Mouse (Mus musculus): Measurements from ENCODE around the gene Dctpp1. TPM values are rescaled to one million over a fixed set of nuclear protein-coding genes. Genes with fewer than 3 reads are reported as not detected.

The Dctpp1 gene
- polyA plus RNA-seq, 1 experiment from 2014 or later: 363 TPM

GRCm38 (mm10) chr7:127210266-127210665 lies 50.2 kb downstream of the Dctpp1 start:
- WGBS: 93% methylated on average over 4 of the region's 4 CpGs
- Histone ChIP-seq H3K4me1 (peaks cover 52% of the 10 kb centered on the region), H3K36me3 (replicated peaks) (peaks cover 6% of the 10 kb centered on the region), H3K27ac (replicated peaks) (no peak overlapping the region), H3K27me3 (replicated peaks; ENCODE audit: low read depth, poor library complexity, severe bottlenecking) (peaks cover 26% of the 10 kb centered on the region), H3K9me3 (no peaks in the 10 kb centered on the region), H3K4me3 (no peak overlapping the region)
- DNase-seq (ENCODE audit: low spot score): no peak

GRCm38 (mm10) chr7:127209851-127210250 lies 50.7 kb downstream of the Dctpp1 start:
- Histone ChIP-seq H3K4me3 (peak overlapping the region; percentile 74), H3K9me3 (no peaks in the 10 kb centered on the region), H3K4me1 (peaks cover 51% of the 10 kb centered on the region), H3K27me3 (replicated peaks; ENCODE audit: low read depth, poor library complexity, severe bottlenecking) (peaks cover 22% of the 10 kb centered on the region), H3K27ac (replicated peaks) (peak overlapping the region; percentile 48; the same call in 1 of the 2 replicates), H3K36me3 (replicated peaks) (peaks cover 11% of the 10 kb centered on the region)
- WGBS: 79% methylated on average over 5 of the region's 5 CpGs
- no peak for DNase-seq (ENCODE audit: low spot score)

- under 1% methylated on average over 44 of the region's 44 CpGs for WGBS
- no peaks in the 10 kb centered on the region for H3K9me3 ChIP-seq
These were observed 51.7 kb downstream of the Dctpp1 start, which contains the start of gene Mylpf for GRCm38 (mm10) chr7:127208553-127209438. TSS of gene Mylpf (plus strand) at chr7:127208890.

DNA sequence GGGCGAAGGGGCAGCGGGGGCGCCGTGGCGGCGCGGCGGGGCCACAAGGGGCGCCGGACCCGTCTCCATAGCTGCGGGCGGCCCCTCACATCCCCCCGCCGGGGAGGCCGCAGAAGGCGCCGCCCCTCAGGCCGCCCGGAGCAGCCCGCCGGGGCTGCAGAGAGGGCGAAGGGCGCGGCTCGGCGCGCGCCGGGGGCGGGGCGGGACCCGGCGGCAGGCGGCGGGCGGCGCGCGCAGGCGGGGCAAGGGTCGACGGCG lies 52.3 kb downstream of the Dctpp1 start, which contains the start of gene Tbc1d10b:
TSS of gene Tbc1d10b (minus strand) at position 174 of the 258 bp plus-strand sequence.
- peak within 1 kb of the TSS; percentile 94 for H3K27ac ChIP-seq (replicated peaks)
- peaks cover 40% of the 10 kb centered on the region for H3K4me1 ChIP-seq
- under 1% methylated on average over 44 of the region's 44 CpGs for WGBS

More at GRCm38 (mm10) chr7:127208553-127209438, 51.7 kb downstream of the Dctpp1 start, which contains the start of gene Mylpf:
- H3K4me3 ChIP-seq: peak within 1 kb of the TSS; percentile 74
- DNase-seq (ENCODE audit: low spot score): peak; percentile 97
- peaks cover 41% of the 10 kb centered on the region for H3K4me1 ChIP-seq
- H3K27me3 ChIP-seq (replicated peaks; ENCODE audit: low read depth, poor library complexity, severe bottlenecking): peaks cover 11% of the 10 kb centered on the region
- peak within 1 kb of the TSS; percentile 94 for H3K27ac ChIP-seq (replicated peaks)
- H3K36me3 ChIP-seq (replicated peaks): peaks cover 18% of the 10 kb centered on the region

DNA sequence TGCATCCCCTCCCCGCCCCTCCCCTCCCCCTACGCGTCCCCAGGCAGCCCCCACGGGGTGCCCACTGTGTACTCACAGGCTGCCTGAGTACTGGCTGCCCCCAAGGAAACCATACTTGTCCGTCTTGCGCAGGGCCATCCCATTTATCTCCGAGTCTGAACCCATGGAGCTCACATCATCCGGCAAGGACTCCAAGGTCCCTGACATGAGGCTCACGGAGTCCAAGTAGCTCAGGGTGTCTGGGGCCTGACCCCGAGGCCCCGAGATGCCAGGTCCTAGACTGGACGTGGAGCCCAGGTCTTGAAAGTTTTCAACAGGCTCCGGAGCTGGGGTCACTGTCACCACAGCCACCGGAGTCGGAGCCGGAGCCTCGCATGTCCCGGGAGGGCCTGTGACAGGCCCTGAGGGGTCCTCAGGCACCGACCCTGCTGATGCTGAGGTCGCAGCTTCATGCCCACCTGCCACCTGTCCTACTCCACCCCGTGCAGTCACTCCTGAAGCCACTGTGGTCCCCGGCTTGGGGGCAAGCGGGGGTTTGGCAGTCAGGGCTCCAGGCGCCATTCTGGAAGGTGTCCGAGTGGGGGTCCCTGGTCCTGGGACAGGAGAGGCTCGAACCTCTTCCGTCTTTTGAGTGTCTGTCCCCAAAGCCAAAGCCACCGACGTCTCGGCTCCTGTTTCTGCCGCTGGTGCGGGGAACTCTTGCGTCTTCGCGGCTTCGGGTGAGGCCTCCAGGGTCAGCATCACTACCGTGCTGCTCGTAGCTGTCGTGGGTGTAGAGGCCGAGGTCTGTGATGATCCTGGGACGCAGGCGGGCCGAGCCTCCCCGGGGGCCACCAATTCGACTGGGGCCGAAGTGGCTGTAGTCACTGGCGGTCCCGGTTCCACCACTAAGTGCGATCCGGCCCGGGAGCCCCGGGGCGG lies 52.9 kb downstream of the Dctpp1 start:
- peak overlapping the region; percentile 94 for H3K27ac ChIP-seq (replicated peaks)
- peak overlapping the region; percentile 74 for H3K4me3 ChIP-seq
- WGBS: under 1% methylated on average over 53 of the region's 53 CpGs
- peaks cover 40% of the 10 kb centered on the region for H3K4me1 ChIP-seq
- no peaks in the 10 kb centered on the region for H3K9me3 ChIP-seq
- H3K36me3 ChIP-seq (replicated peaks): peaks cover 30% of the 10 kb centered on the region
- peak; percentile 39 for DNase-seq (ENCODE audit: low spot score)
- H3K27me3 ChIP-seq (replicated peaks; ENCODE audit: low read depth, poor library complexity, severe bottlenecking): no peaks in the 10 kb centered on the region; the same call in 1 of the 2 replicates

More for the DNA sequence above, 52.3 kb downstream of the Dctpp1 start, which contains the start of gene Tbc1d10b:
- Histone ChIP-seq H3K27me3 (replicated peaks; ENCODE audit: low read depth, poor library complexity, severe bottlenecking) (peaks cover 6% of the 10 kb centered on the region), H3K4me3 (peak within 1 kb of the TSS; percentile 74), H3K36me3 (replicated peaks) (peaks cover 24% of the 10 kb centered on the region), H3K9me3 (no peaks in the 10 kb centered on the region)
- DNase-seq (ENCODE audit: low spot score): no peak

Other genes with a start within 250 kb of the Dctpp1 start
- gene Mvp, start 246.1 kb downstream of the Dctpp1 start, polyA plus RNA-seq (2016; fragmentation: Nextera tagmentation; extraction: Ambion mirVana): 4.1 TPM in 2 replicates
- gene Pagr1b, start 244.2 kb downstream of the Dctpp1 start, polyA plus RNA-seq (2016; fragmentation: Nextera tagmentation; extraction: Ambion mirVana): 0.78 TPM in 1 of 2 replicates, not detected in the other
- gene Pagr1a, start 243.4 kb downstream of the Dctpp1 start, polyA plus RNA-seq (2016; fragmentation: Nextera tagmentation; extraction: Ambion mirVana): 41.1 and 107 TPM in 2 replicates
- gene Gm42742, start 239.6 kb downstream of the Dctpp1 start, polyA plus RNA-seq (2016; fragmentation: Nextera tagmentation; extraction: Ambion mirVana): 37.7 and 92.9 TPM in 2 replicates
- gene Prrt2, start 239.5 kb downstream of the Dctpp1 start, polyA plus RNA-seq (2016; fragmentation: Nextera tagmentation; extraction: Ambion mirVana): 2.7 and 3.4 TPM in 2 replicates
- 63.6 and 68.8 TPM in 2 replicates for gene Maz, start 233.7 kb downstream of the Dctpp1 start, polyA plus RNA-seq (2016; fragmentation: Nextera tagmentation; extraction: Ambion mirVana)
- 200 and 207 TPM in 2 replicates for gene Kif22, start 218.2 kb downstream of the Dctpp1 start, polyA plus RNA-seq (2016; fragmentation: Nextera tagmentation; extraction: Ambion mirVana)
- gene Zg16, start 173.4 kb downstream of the Dctpp1 start, polyA plus RNA-seq (2016; fragmentation: Nextera tagmentation; extraction: Ambion mirVana): not detected in 2 replicates
- gene AI467606, start 169.3 kb downstream of the Dctpp1 start, polyA plus RNA-seq (2016; fragmentation: Nextera tagmentation; extraction: Ambion mirVana): 0.54 and 1.4 TPM in 2 replicates
- 3.7 and 4.1 TPM in 2 replicates for gene Qprt, start 138.5 kb downstream of the Dctpp1 start, polyA plus RNA-seq (2016; fragmentation: Nextera tagmentation; extraction: Ambion mirVana)
- 0.04 and 0.09 TPM in 2 replicates for gene Spn, start 122.9 kb downstream of the Dctpp1 start, polyA plus RNA-seq (2016; fragmentation: Nextera tagmentation; extraction: Ambion mirVana)
- 89.9 and 93.4 TPM in 2 replicates for gene Cd2bp2, start 64.7 kb downstream of the Dctpp1 start, polyA plus RNA-seq (2016; fragmentation: Nextera tagmentation; extraction: Ambion mirVana)
- 31.3 and 34.4 TPM in 2 replicates for gene Tbc1d10b, start 52.2 kb downstream of the Dctpp1 start, polyA plus RNA-seq (2016; fragmentation: Nextera tagmentation; extraction: Ambion mirVana)
- 9.3 and 10.7 TPM in 2 replicates for gene Mylpf, start 51.8 kb downstream of the Dctpp1 start, polyA plus RNA-seq (2016; fragmentation: Nextera tagmentation; extraction: Ambion mirVana)
- gene Zfp553, start 27.6 kb downstream of the Dctpp1 start, polyA plus RNA-seq (2016; fragmentation: Nextera tagmentation; extraction: Ambion mirVana): 73.5 and 75.8 TPM in 2 replicates
- gene Sept1, start 27.6 kb downstream of the Dctpp1 start, polyA plus RNA-seq (2016; fragmentation: Nextera tagmentation; extraction: Ambion mirVana): 27.3 and 30.0 TPM in 2 replicates
- gene Zfp771, start 16.4 kb downstream of the Dctpp1 start, polyA plus RNA-seq (2016; fragmentation: Nextera tagmentation; extraction: Ambion mirVana): 65.1 and 69.1 TPM in 2 replicates
- 82.5 and 86.4 TPM in 2 replicates for gene Sephs2, start 13.3 kb upstream of the Dctpp1 start, polyA plus RNA-seq (2016; fragmentation: Nextera tagmentation; extraction: Ambion mirVana)
- 0.73 and 0.82 TPM in 2 replicates for gene Itgal, start 35.6 kb upstream of the Dctpp1 start, polyA plus RNA-seq (2016; fragmentation: Nextera tagmentation; extraction: Ambion mirVana)
- 19.7 and 20.9 TPM in 2 replicates for gene Zfp768, start 84.9 kb upstream of the Dctpp1 start, polyA plus RNA-seq (2016; fragmentation: Nextera tagmentation; extraction: Ambion mirVana)
- 9.0 and 9.3 TPM in 2 replicates for gene Zfp747, start 115.3 kb upstream of the Dctpp1 start, polyA plus RNA-seq (2016; fragmentation: Nextera tagmentation; extraction: Ambion mirVana)
- 5.1 and 6.4 TPM in 2 replicates for gene 9130019O22Rik, start 126.5 kb upstream of the Dctpp1 start, polyA plus RNA-seq (2016; fragmentation: Nextera tagmentation; extraction: Ambion mirVana)
- 4.6 and 5.5 TPM in 2 replicates for gene E430018J23Rik, start 132.9 kb upstream of the Dctpp1 start, polyA plus RNA-seq (2016; fragmentation: Nextera tagmentation; extraction: Ambion mirVana)
- 6.1 and 7.1 TPM in 2 replicates for gene Zfp764, start 146.1 kb upstream of the Dctpp1 start, polyA plus RNA-seq (2016; fragmentation: Nextera tagmentation; extraction: Ambion mirVana)
- 29.0 and 32.5 TPM in 2 replicates for gene Zfp688, start 161.4 kb upstream of the Dctpp1 start, polyA plus RNA-seq (2016; fragmentation: Nextera tagmentation; extraction: Ambion mirVana)
- 13.4 and 17.7 TPM in 2 replicates for gene Zfp689, start 188.4 kb upstream of the Dctpp1 start, polyA plus RNA-seq (2016; fragmentation: Nextera tagmentation; extraction: Ambion mirVana)
- 46.3 and 47.9 TPM in 2 replicates for gene Prr14, start 198.9 kb upstream of the Dctpp1 start, polyA plus RNA-seq (2016; fragmentation: Nextera tagmentation; extraction: Ambion mirVana)
- gene Fbrs, start 218.5 kb upstream of the Dctpp1 start, polyA plus RNA-seq (2016; fragmentation: Nextera tagmentation; extraction: Ambion mirVana): 8.6 and 9.0 TPM in 2 replicates